Mouse (Mus musculus): ENCODE results near the gene Rbks. TPM values are rescaled to one million over a fixed set of nuclear protein-coding genes. Genes with fewer than 3 reads are reported as not detected.
"Not testable (repeated sequence)": the region's sequence is repeated elsewhere in the genome, so short reads cannot be mapped to it uniquely, and the experiment has no call there.

Rbks gene
- total RNA-seq, 4 experiments from 2014 or later: 3.5 to 5.3 (median 4.3) TPM

DNA sequence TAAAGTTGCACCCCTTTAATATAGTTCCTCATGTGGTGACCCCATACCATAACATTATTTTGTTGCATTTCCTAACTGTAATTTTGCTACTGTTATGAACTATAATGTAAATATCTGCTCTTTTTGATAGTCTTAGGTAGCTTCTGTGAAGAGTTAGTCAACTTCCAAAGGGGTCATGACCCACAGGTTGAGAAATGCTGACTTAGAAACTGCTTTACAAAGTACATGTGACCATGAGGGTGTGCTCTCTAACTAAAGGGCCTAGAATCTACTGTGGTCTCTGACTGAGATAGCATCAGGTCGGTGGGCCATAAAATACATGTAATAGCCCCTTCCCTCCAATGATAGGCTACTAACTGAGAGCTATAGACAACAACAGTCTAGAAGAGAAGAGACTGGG lies 19.4 kb downstream of the Rbks start:
- DNase-seq (ENCODE audit: low spot score): no peak

DNA sequence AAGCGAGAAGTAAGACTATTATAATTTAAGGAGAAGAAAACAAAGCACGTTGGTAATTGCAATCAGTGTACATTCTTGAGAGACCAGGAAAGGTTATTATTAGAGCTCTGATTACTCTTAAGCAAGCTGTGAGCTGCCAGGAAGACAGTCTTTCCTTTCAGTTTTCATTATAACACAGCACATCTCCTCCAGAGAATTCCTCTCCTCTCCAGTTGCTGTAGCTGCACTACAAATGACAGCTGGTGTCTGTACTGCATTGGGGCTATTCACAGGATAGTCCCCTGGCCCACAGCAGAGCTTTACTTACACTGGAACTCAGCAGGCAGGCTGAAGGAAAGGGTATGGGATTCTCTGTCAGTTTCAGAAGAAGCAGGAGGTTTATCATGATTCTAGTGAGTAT lies 24.0 kb downstream of the Rbks start:
- no peak for DNase-seq (ENCODE audit: low spot score)

DNA sequence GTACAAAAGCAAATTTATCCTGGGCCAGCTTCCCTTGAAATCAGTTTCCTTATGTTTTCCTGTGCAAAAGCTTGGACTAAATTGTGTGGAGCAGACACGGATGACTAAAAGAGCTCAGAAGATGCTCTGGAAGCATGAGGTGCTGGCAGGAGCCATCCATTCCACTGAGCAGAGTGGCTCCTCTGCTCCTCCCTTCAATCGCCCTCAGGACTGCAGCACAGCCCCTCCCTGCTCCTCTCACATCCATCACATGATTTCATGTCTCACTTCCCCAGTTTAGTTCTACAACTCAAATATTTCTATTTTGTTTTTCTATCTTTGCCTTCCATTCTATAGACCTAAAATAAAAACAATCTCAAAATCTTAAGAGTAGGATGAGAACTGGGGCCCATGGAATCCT lies 26.3 kb downstream of the Rbks start:
- no peak for DNase-seq (ENCODE audit: low spot score)

DNA sequence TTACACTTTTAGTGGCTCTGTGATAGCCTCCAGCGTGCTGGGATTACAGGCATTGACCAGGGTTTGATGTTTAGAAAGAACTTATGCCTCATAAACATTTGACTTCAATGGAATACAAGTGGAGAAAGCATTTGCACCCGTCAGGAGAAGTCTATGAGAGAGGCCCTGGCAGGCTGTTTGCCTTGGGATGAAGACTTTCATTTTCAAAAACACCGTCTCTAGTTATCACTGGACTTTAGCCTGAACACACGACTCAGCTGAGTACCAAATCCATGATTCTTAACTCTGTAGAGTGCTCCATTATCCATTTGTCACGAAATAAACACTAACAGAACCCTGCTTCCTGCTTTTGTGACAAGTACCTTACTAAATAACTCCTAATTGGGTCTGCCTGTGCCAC lies 27.4 kb downstream of the Rbks start:
- no peak for DNase-seq (ENCODE audit: low spot score)

DNA sequence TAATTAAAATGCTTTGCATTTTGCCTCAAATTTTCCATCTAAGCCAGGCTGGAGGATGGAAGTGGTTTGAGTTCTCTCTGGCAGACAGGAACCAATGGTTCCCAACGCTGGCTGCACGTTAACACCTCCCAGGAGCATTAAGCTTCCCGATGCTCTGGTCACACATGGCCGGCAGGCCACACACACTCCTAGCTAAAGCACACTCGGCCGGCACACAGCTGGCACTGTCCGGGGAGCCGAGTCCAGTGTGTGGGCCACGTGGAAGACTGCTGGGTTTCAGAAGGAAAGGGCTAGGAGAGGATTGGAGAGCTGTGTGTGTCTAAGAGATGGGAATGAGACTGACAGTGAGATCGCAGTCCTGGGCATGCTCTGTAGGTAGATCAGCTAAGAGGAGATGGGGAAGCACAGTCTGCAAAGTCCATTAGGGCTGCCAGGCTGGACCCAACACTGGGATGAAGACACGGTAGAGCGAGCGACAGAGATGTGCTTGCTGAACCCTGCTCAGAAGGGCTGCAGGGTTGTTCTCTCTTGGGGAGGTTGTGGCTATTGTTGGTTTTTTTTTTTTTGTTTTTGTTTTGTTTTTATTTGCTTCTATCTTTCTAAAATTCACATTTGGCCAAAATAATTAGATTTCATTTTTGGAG lies 29.0 kb downstream of the Rbks start:
- no peak for DNase-seq (ENCODE audit: low spot score)

DNA sequence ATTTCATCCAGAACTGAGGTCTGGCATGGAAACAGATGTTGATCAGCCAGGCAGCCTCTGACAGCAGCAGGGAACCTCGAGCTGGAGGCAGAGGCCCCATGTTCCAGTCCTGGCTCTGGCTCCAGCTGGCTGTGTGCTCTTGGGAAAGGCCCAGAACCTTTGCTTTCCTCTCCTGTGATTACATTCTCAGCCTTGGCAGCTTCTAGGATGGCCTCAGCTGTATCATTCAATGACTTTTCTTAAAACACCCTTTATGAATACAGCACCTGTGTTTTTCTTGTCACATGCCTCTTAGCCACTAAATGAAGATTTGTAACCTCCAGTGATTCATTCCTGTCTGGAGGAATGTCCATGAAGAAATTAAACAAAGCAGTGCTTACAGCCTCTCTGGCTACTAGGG lies 31.3 kb downstream of the Rbks start:
- DNase-seq (ENCODE audit: low spot score): no peak

DNA sequence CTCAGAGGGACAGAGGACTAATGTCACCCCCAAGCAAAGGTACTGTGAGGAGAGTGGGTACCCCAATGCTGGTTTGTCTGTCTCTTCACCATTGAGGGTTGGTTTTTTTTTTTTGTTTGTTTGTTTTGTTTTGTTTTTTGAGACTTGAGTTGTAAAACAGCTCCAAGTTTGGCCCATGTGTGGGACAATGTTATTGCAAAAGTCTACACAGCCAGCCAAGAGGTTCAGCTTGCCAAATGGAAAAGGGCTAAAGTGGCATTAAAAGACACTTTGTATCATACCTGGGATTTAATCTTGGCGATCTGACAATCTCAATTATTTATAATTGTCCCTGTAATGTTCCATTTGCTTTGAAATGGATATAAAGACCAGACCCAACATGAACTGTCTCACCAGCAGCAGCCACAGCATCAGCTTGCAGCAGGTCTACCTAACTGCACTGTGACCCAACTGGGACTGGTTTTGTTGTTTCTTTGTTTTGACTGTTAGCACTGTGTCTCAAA lies 41.7 kb downstream of the Rbks start:
- DNase-seq (ENCODE audit: low spot score): no peak

DNA sequence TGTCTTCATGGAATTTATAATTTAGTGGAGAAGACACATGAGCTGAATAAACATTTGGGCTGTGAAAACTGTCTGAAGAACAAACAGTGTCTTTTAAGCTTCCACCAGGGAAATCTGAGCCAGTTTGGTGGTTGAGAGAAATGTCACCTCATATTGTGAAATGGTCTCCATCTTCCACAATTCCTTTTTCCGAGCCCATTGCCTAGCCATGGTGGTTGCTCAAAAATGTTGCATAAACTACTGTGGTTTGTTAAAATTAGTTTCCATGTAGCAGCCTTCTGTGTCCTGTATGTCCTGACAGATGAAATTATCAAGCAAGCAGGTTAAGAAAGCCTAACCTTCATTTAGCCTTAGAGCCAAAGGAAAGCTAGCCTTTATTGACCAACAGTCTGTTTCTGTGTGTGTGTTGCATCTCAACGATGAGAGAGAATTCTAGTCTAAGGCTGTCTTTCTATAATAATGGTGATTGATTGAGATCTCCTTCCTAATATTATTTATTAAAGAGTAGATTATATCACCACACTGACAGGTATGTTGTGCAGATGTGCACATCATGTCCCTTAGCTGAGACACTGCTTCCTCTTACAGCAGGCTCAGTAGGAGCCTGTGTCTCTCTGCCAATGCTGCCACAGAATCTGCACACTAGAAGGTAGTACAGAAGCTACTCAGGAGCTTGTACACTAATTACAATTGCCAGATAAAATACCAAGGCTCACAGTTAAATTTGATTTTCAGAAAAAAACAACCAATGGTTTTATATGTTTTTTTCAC lies 46.7 kb downstream of the Rbks start:
- no peak for DNase-seq (ENCODE audit: low spot score)

DNA sequence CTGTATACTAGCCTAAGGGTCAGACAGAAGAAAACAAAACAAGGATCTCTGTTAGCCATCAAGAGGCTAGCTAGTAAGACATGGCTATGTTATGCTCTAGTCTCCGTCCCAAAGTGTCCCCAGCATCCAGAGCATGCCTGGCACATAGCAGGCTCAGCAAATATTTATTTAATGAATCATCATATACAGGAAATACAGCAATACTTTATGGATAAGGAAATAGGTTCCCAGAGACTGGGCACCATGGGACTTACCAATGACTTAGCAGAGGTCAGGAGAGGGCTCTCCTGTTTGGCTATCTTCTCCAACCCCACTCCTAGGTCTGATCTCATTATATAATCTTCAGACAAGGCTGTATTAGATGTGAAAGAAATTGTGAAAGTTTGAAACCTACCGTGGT lies 50.1 kb downstream of the Rbks start:
- no peak for DNase-seq (ENCODE audit: low spot score)

DNA sequence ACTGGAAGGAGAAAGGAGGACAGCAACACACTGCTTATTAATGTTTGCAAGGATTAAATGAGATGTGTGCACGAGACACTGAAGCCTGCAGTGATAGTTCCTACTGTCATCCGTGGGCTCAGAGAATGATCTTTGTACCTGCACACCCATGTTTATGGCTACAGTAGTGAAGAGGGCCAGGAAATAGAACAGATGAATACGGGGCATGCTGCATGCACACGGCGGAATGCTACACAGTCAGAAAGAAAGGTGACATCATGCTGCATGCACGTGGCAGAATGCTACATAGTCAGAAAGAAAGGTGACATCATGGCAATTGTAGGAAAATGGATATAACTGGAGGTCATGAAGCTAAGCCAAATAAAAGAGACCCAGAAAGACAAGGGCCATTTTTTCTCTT lies 50.9 kb downstream of the Rbks start:
- DNase-seq (ENCODE audit: low spot score): no peak

DNA sequence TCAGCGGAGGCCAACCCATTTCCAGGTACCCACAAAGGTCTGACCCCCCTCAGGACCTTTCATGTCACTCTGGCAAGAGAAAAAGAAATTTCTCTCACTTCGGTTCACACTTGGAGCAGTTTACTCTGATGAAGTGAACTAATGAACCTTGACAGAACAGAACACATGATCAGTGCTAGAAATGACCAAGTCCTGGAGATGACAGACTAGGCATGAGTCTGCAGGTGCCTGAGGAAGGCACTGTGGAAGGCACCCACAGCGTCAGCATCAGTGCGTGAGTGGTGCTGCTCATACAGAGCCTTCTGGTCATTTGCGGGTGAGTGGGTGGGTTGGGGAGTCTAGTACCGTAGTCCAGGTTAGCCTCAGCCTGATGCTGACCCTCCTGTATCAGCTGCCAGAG lies 51.6 kb downstream of the Rbks start:
- DNase-seq (ENCODE audit: low spot score): no peak

DNA sequence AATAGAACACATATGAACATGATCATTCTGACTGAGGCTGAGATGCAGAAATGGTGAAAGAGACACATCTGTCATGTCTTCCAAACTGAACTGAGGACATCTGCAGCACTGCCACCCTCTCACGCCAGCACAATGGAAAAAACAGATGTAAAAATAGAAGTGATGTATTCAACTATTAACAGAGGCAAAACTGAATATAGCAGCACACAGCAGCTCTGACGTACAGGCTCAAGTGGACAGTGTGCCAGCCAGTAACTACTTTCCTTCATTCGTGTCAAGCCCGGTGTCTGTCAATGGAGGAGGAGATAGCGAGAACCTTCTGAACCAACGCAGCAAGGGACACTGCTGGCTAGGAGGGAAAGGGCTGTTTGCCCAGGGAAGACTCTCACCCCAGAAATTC lies 52.6 kb downstream of the Rbks start:
- peak; percentile 61 for DNase-seq (ENCODE audit: low spot score)

DNA sequence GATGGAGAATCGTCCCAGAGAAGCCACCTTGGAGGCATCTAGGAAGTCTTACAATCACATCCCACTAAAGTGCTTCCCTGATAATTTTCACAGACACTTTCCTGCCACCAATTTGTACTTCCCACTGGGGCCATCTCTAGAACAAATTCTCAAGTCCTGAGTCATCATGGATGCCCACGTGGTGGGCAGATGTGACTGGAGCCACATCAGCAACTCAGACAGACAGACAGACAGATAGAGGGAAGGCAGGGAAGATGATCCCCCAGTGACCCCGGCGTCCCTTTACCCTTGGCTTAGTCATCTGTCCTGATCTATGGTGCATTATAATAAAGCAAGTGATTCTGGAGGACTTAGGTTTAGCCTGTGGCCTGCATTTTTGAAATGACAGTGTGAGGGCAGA lies 53.2 kb downstream of the Rbks start:
- DNase-seq (ENCODE audit: low spot score): no peak

DNA sequence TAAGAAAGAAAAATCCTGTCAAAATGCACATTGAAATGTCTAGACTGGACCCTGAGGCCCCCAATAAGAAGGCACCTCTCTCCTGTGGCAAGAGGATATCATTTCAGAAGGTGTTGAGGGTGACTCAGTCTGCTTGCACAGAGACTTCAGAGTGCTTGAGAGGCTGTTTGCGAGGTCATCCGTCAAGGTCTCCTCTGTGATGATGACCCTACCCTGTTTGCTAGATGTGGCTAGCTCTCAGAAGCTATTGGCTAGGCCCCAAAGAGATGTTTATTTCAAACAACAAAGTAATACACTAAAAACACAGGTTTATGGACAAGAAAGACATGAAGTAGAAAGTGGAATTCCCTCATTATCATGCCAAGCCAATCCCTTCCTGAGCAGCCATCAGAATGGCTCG lies 55.1 kb downstream of the Rbks start:
- no peak for DNase-seq (ENCODE audit: low spot score)

DNA sequence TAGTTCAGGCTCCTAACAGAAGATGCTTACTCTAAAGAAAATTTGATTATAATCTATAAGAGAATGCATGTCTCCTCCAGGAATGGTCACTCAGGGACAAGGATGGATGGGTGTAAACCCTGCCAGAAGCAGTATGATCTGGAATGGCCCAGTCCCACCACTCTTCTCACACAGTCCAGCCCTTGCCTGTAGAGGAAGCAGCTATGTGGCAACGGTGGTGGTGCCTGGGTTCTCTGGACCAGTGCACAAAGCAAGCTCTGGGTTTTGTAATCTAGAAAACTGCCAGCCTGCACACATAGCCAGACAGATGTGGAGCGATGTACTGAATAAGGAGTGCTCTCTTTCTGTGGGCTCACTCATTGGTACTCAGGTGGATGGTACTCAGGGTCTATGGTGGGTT lies 56.9 kb downstream of the Rbks start:
- no peak for DNase-seq (ENCODE audit: low spot score)

DNA sequence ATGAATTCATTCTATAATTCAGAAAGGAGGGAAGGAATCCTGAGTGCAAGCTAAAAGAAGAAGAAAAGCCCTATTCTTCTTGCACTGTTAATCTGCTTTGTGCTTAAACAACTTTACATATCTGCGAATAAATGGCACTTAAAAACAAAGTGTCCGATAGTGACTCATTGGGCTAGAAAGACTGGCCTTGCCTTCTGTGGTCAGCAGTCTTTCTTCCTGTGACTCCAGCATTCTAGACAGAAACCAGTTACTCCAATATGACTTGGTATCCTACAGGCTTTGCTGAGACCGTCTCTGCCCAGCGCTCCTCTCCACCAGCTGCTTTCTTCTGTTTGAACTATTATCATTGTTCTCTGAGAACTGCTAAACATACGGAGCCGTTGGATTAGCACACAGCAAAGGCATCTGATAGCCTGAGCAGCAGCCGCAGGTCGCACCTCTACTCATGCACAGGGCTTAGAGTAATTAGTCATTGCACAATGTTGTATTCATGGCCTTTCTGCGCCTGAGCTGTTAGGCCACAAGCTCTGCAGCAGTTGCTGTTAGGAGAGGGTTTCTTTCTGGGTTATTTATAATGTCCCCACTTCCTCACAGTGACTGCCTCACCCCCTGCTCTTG lies 60.7 kb downstream of the Rbks start:
- DNase-seq (ENCODE audit: low spot score): no peak

DNA sequence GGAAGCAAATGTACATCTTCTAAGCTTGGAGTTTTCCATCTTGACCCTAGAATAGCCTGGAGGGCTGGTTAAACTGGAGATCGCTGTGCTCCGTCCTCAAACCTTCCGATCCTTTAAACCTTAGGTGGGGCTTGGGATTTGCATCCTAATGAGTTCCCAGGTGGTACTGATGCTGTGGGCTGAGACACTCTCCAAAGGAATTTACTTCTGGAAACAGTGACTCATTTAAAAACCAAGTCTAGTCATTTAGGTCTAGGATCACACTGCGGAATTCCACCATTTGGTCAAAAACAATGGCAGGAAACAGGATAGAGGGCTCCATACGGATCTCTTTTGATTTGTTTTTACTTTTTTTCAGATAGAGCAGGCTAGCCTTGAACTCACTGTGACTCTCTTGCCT lies 62.7 kb downstream of the Rbks start:
- no peak for DNase-seq (ENCODE audit: low spot score)

DNA sequence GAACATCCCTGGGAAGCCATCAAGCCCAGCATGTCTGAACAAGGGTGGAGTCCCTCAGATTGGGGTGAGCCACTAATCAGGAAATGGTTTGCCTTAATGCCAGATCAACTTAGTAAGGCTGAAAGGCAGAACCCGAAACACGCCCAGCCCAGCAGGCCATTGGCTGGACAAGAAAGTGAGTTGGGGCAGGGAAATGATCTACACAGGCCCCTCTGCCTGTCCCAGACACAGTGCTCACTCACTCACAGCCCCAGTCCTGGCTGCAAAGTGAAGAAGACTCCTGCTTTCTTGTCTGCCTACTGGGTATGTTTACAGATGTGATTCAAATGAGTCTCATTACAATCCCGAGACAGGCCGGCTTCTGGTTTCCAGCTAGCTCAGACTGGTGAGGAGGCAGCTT lies 63.3 kb downstream of the Rbks start:
- DNase-seq (ENCODE audit: low spot score): no peak

DNA sequence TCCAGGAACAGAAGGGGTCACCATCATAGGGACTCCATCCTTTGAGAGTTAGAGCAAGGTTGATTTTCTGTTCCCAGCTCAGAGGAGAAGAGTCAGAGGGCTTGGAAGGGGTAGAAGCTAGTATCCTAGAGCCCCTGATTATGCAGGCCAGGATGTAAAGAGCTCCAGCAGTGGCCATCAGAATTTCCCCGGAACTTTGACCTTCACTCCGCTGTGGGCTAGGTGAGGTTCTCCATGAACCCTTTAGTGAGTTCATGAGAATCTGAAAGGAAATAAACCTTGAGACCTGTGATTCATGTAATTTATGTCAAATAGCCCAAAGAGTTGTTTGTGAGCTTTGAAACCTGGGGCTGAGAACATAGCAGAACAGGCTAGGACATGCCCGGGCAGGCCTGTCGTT lies 66.3 kb downstream of the Rbks start:
- not testable (repeated sequence) for DNase-seq (ENCODE audit: low spot score)

DNA sequence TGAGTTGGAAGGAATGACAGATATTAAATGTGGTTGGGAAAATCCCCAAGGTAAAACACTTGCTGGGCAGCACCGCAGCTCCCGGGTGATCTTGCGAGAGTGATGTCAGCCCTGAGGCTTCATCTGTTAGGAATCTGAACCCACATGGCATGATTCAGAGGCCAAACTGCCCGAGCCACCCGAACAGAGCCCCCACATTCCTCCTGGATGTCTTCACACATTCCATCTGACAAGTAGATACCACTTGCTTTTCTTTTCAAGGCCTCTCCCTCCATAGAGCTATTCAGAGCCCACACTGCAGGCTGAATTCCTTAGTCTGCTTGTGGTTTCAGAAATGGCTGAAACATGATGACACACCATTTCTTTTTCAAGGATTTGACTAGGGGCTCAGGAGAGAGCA lies 67.4 kb downstream of the Rbks start:
- no peak for DNase-seq (ENCODE audit: low spot score)

DNA sequence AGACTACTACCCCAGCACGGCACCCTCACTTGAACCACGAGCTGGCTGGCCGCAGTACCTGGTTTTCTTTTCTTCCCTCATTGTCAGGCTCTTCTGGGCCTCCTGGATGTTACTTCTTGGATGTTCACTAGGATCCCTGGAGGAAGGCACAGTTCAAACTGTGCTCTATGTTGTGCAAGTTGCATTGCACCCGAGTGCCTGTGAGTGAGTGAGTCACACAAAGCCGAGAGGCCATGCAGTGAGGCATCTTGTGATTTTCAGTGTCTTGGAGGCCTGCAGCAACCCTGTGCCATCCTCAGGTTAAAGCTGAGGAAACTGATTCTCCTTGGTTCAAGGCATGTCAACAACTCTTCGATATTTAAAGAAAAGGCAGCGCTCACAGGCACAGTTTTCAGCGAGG lies 68.9 kb downstream of the Rbks start:
- DNase-seq (ENCODE audit: low spot score): no peak

DNA sequence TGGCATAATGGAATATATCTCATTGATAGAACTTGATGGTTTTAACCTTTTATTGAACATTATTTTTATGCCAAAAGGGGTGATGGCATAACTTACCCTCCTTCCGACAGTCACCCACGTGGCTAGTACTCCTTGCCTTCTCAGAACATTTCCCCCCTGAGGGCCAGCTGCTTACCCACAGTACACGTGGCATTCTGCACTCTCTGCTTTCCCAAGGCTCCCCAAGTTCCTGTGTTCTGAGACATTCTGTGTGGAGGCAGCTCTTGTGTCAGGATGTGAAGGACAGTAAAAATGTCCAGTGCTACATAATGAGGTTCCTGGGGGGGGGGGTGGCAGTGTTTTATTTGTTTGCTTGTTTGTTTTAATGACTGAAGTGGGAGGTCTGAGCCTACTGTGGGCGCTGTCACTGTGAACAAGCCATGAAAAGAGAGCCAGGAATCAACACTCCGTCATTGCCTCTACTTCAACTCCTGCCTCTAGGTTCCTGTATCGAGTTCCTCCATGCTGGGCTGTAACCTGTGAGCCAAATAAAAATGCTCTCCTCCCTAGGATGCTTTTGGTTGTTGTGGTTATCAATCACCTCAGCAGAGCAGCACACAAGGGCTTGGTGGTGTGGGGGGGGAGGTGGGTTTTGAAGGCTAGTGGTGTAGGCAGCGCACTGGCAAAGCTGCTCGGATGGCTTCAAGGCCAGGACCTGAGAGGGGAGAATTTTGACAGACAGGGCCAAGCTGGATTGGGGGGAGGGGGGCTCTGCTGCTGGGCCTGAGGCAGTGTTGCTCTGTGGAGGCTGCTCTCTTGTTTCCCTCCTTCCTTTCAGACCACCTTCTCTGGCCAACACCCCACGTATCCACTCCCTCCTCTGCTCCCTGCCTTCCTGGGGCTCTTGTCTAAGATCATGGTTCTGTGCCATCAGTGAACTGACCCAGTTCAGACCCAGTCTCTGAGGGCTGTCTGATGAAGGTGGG lies 69.6 kb downstream of the Rbks start:
- DNase-seq (ENCODE audit: low spot score): no peak
